Mouse (Mus musculus) MEL (cell line): Measurements from ENCODE around the gene Gm29797.

Experiments used
- CHD2 ChIP-seq: IDR thresholded peaks from 2 replicates; pipeline ENCODE4 v1.6.1; 2011; ENCODE audit warnings: low read length, improper control_type of control experiment
- CTCF ChIP-seq, 3 experiments: IDR thresholded peaks in 2 of 3; conservative IDR thresholded peaks in 1 of 3; 2 replicates each; pipeline ENCODE4 v1.5.1; 2011 to 2012; ENCODE audit warnings: low read length in 3 of 3, low read depth in 2 of 3, mild to moderate bottlenecking in 2 of 3, improper control_type of control experiment in 1 of 3, inconsistent platforms in 1 of 3, mixed read lengths in 1 of 3, moderate library complexity in 1 of 3; ENCODE audit not compliant: control insufficient read depth in 1 of 3, insufficient read depth in 1 of 3, poor library complexity in 1 of 3, severe bottlenecking in 1 of 3
- ELF1 ChIP-seq: IDR thresholded peaks from 2 replicates; pipeline ENCODE4 v1.6.1; 2014; ENCODE audit warnings: low read depth, mild to moderate bottlenecking, inconsistent platforms, low read length, improper control_type of control experiment, moderate library complexity
- GATA1 ChIP-seq: IDR thresholded peaks from 2 replicates; pipeline ENCODE4 v1.6.1; 2011; ENCODE audit warnings: low read depth, low read length, improper control_type of control experiment
- HCFC1 ChIP-seq: IDR thresholded peaks from 2 replicates; pipeline ENCODE4 v1.6.1; 2012; ENCODE audit warnings: low read depth, mild to moderate bottlenecking, inconsistent platforms, low read length, improper control_type of control experiment, moderate library complexity
- JUND ChIP-seq: IDR thresholded peaks from 2 replicates; pipeline ENCODE4 v1.6.1; 2011; ENCODE audit warnings: low read depth, mild to moderate bottlenecking, improper control_type of control experiment, low read length
- MAFK ChIP-seq: IDR thresholded peaks from 2 replicates; pipeline ENCODE4 v1.6.1; 2011; ENCODE audit warnings: low read depth, mild to moderate bottlenecking, low read length, improper control_type of control experiment, borderline replicate concordance
- POLR2AphosphoS2 ChIP-seq: IDR thresholded peaks from 2 replicates; pipeline ENCODE4 v1.6.1; 2011; ENCODE audit warnings: low read length, improper control_type of control experiment
- RCOR1 ChIP-seq: IDR thresholded peaks from 2 replicates; pipeline ENCODE4 v1.6.1; 2012; ENCODE audit warnings: low read depth, mild to moderate bottlenecking, inconsistent platforms, low read length, improper control_type of control experiment
- ZC3H11A ChIP-seq: IDR thresholded peaks from 2 replicates; pipeline ENCODE4 v1.6.1; 2012; ENCODE audit warnings: low read depth, mild to moderate bottlenecking, inconsistent platforms, low read length, improper control_type of control experiment
- ZKSCAN1 ChIP-seq: IDR thresholded peaks from 2 replicates; pipeline ENCODE4 v1.6.1; 2012; ENCODE audit warnings: low read depth, mild to moderate bottlenecking, inconsistent platforms, low read length, improper control_type of control experiment, moderate library complexity
- ZMIZ1 ChIP-seq: IDR thresholded peaks from 2 replicates; pipeline ENCODE4 v1.6.1; 2012; ENCODE audit warnings: low read depth, mild to moderate bottlenecking, inconsistent platforms, low read length, improper control_type of control experiment, moderate library complexity

DNA sequence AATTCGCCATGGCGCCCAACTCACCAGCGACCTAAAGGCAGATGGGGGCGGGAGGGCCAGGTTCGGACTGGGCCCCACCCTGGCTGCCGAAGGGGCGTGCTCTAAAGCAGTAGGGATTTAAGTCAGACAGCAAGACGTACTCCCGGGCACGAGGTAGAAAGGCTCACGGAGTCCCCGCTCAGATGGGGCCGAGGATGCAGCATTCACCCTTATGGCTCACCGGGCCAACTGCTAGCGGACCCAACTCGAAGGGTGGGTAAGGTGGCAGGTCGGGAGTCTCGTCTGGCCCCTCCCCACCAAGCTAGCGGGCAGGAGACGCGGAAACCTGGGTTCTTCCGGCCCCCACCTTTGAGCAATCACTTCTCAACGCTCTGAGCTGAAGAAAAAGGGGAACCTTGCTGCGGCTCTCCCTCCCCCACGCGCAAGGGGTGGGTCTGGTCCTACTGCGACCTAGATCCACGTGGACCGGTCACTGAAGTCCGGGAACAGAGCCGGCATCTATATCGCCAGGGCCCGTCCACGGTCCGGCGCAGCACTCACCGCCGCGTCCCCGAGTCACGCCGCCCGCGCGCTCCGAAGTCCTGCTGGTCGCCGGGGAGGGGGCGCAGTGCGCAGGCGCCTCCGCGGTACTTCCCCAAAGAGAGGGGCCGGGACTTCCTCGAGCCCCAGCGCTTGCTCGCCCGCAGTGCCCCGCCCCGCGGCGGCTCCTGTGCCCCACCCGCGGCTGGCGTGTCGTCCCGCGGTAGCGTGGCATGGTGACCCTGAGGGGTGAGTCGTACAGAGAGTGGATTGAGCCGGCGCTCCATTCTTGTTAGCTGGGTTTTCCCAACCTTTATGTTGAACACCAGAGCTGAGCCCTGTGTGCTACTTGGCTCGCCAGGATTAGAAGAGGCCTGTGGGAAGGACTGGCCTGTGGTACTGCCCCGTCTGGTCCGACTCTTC is 36.8 kb downstream of the Gm29797 start, which contains the start of gene Rgs19:
- TF ChIP-seq GATA1 = no peak
- TF ChIP-seq MAFK = no peak
- peak; percentile 76 for TF ChIP-seq ELF1
- no peak for TF ChIP-seq ZKSCAN1
- TF ChIP-seq ZC3H11A = no peak
- TF ChIP-seq HCFC1 = peak; percentile 53
- TF ChIP-seq CTCF (IDR thresholded peaks at IDR 0.05 in 2 of 3, conservative IDR thresholded peaks at IDR 0.05 in 1 of 3; ENCODE audit: control insufficient read depth in 1 of 3, insufficient read depth in 1 of 3, low read depth in 2 of 3, low read length in 3 of 3, poor library complexity in 1 of 3, severe bottlenecking in 1 of 3) = 0 out of 6 replicates have a peak, but pooled peaks of 1 of the 3 experiments have one; percentile 2
- peak; percentile 51; the same call in 1 of the 2 replicates for TF ChIP-seq ZMIZ1
- TF ChIP-seq JUND = no peak
- peak; percentile 42; the same call in 1 of the 2 replicates for TF ChIP-seq RCOR1
- peak; percentile 70 for TF ChIP-seq POLR2AphosphoS2
- TF ChIP-seq CHD2 = no peak
